Mouse (Mus musculus) MEL (cell line): Measurements from ENCODE around the gene Fuom. TPM values are rescaled to one million over a fixed set of nuclear protein-coding genes. Genes with fewer than 3 reads are reported as not detected.
A peak's percentile ranks its signal among the peaks of the same experiment; 100 is the strongest.

ENCODE experiments used
- DNase-seq: peaks from one replicate; pipeline ENCODE4 v3.0.0; 2011; ENCODE audit warnings: low read depth, low spot score
- H3K27ac ChIP-seq: 2 replicates; pipeline ENCODE4 v1.5.1; 2012; ENCODE audit warnings: low read depth, mild to moderate bottlenecking, control low read depth, low read length, moderate library complexity; ENCODE audit not compliant: control insufficient read depth
- H3K27me3 ChIP-seq, 2 experiments: fragments of 150-350 bp in 1 of 2; sonication (generic) in 1 of 2; 2 replicates each; pipeline ENCODE4 v1.6.1; 2012; ENCODE audit warnings: low read length in 2 of 2, mild to moderate bottlenecking in 2 of 2, improper control_type of control experiment in 1 of 2, moderate library complexity in 1 of 2; ENCODE audit not compliant: insufficient read depth in 2 of 2, control insufficient read depth in 1 of 2
- H3K36me3 ChIP-seq, 2 experiments: 2 replicates each; pipeline ENCODE4 v1.6.1; 2012 to 2014; ENCODE audit warnings: low read length in 2 of 2, improper control_type of control experiment in 1 of 2, inconsistent platforms in 1 of 2, mild to moderate bottlenecking in 1 of 2; ENCODE audit not compliant: insufficient read depth in 2 of 2, control insufficient read depth in 1 of 2
- H3K4me1 ChIP-seq, 2 experiments: fragments of 150-350 bp in 1 of 2; sonication (generic) in 1 of 2; 2 replicates each; pipeline ENCODE4 v1.6.1; 2012; ENCODE audit warnings: low read length in 2 of 2, improper control_type of control experiment in 1 of 2, mild to moderate bottlenecking in 1 of 2; ENCODE audit not compliant: insufficient read depth in 2 of 2, control insufficient read depth in 1 of 2
- H3K4me3 ChIP-seq, 2 experiments: fragments of 150-350 bp in 1 of 2; sonication (generic) in 1 of 2; 2 replicates each; pipeline ENCODE4 v1.5.1; 2012; ENCODE audit warnings: low read depth in 2 of 2, low read length in 2 of 2, mild to moderate bottlenecking in 2 of 2, moderate library complexity in 2 of 2, control low read depth in 1 of 2, improper control_type of control experiment in 1 of 2; ENCODE audit not compliant: control insufficient read depth in 1 of 2, insufficient read depth in 1 of 2
- H3K79me2 ChIP-seq: 2 replicates; pipeline ENCODE4 v1.6.1; 2012; ENCODE audit warnings: mild to moderate bottlenecking, low read length, moderate library complexity; ENCODE audit not compliant: control insufficient read depth, poor library complexity, insufficient read depth
- H3K9ac ChIP-seq: 2 replicates; pipeline ENCODE4 v1.6.1; 2012; ENCODE audit warnings: low read depth, mild to moderate bottlenecking, control low read depth, low read length, moderate library complexity; ENCODE audit not compliant: control insufficient read depth, poor library complexity, severe bottlenecking
- H3K9me3 ChIP-seq: fragments of 150-350 bp; sonication (generic); replicated peaks from 2 replicates; pipeline ENCODE4 v1.6.1; 2012; ENCODE audit warnings: mild to moderate bottlenecking, low read length, improper control_type of control experiment, moderate library complexity; ENCODE audit not compliant: insufficient read depth
- BHLHE40 ChIP-seq: IDR thresholded peaks from 2 replicates; pipeline ENCODE4 v1.6.1; 2012; ENCODE audit warnings: low read depth, mild to moderate bottlenecking, inconsistent platforms, low read length, improper control_type of control experiment, borderline replicate concordance
- CHD1 ChIP-seq: IDR thresholded peaks from 2 replicates; pipeline ENCODE4 v1.6.1; 2012; ENCODE audit warnings: low read depth, mild to moderate bottlenecking, inconsistent platforms, low read length, improper control_type of control experiment
- CHD2 ChIP-seq: IDR thresholded peaks from 2 replicates; pipeline ENCODE4 v1.6.1; 2011; ENCODE audit warnings: low read length, improper control_type of control experiment
- CTCF ChIP-seq, 3 experiments: IDR thresholded peaks in 2 of 3; conservative IDR thresholded peaks in 1 of 3; 2 replicates each; pipeline ENCODE4 v1.5.1; 2011 to 2012; ENCODE audit warnings: low read length in 3 of 3, low read depth in 2 of 3, mild to moderate bottlenecking in 2 of 3, improper control_type of control experiment in 1 of 3, inconsistent platforms in 1 of 3, mixed read lengths in 1 of 3, moderate library complexity in 1 of 3; ENCODE audit not compliant: control insufficient read depth in 1 of 3, insufficient read depth in 1 of 3, poor library complexity in 1 of 3, severe bottlenecking in 1 of 3
- ELF1 ChIP-seq: IDR thresholded peaks from 2 replicates; pipeline ENCODE4 v1.6.1; 2014; ENCODE audit warnings: low read depth, mild to moderate bottlenecking, inconsistent platforms, low read length, improper control_type of control experiment, moderate library complexity
- EP300 ChIP-seq, 2 experiments: IDR thresholded peaks; 2 replicates each; pipeline ENCODE4 v1.6.1; 2011; ENCODE audit warnings: improper control_type of control experiment in 2 of 2, low read length in 2 of 2, low read depth in 1 of 2, mild to moderate bottlenecking in 1 of 2
- ETS1 ChIP-seq: IDR thresholded peaks from 2 replicates; pipeline ENCODE4 v1.6.1; 2012; ENCODE audit warnings: low read depth, mild to moderate bottlenecking, inconsistent platforms, low read length, improper control_type of control experiment, moderate library complexity
- GATA1 ChIP-seq: IDR thresholded peaks from 2 replicates; pipeline ENCODE4 v1.6.1; 2011; ENCODE audit warnings: low read depth, low read length, improper control_type of control experiment
- HCFC1 ChIP-seq: IDR thresholded peaks from 2 replicates; pipeline ENCODE4 v1.6.1; 2012; ENCODE audit warnings: low read depth, mild to moderate bottlenecking, inconsistent platforms, low read length, improper control_type of control experiment, moderate library complexity
- KAT2A ChIP-seq: conservative IDR thresholded peaks from 2 replicates; pipeline ENCODE4 v1.6.1; 2012; ENCODE audit warnings: low read depth, low read length, improper control_type of control experiment, inconsistent platforms
- MAFK ChIP-seq: IDR thresholded peaks from 2 replicates; pipeline ENCODE4 v1.6.1; 2011; ENCODE audit warnings: low read depth, mild to moderate bottlenecking, low read length, improper control_type of control experiment, borderline replicate concordance
- MAX ChIP-seq: IDR thresholded peaks from 2 replicates; pipeline ENCODE4 v1.6.1; 2011; ENCODE audit warnings: low read length, improper control_type of control experiment
- MEF2A ChIP-seq: IDR thresholded peaks from 2 replicates; pipeline ENCODE4 v1.6.1; 2014; ENCODE audit warnings: low read depth, mild to moderate bottlenecking, inconsistent platforms, low read length, improper control_type of control experiment; ENCODE audit not compliant: poor library complexity, insufficient replicate concordance, severe bottlenecking; ENCODE audit errors: extremely low read depth
- MXI1 ChIP-seq: IDR thresholded peaks from 2 replicates; pipeline ENCODE4 v1.6.1; 2011; ENCODE audit warnings: mild to moderate bottlenecking, low read depth, low read length, improper control_type of control experiment
- MYB ChIP-seq: IDR thresholded peaks from 2 replicates; pipeline ENCODE4 v1.6.1; 2011; ENCODE audit warnings: mild to moderate bottlenecking, low read depth, low read length, improper control_type of control experiment
- MYC ChIP-seq: IDR thresholded peaks from 2 replicates; pipeline ENCODE4 v1.6.1; 2011; ENCODE audit warnings: low read depth, mild to moderate bottlenecking, low read length, improper control_type of control experiment, moderate library complexity
- NELFE ChIP-seq: IDR thresholded peaks from 2 replicates; pipeline ENCODE4 v1.6.1; 2011; ENCODE audit warnings: low read depth, low read length, improper control_type of control experiment
- NRF1 ChIP-seq: IDR thresholded peaks from 2 replicates; pipeline ENCODE4 v1.6.1; 2014; ENCODE audit warnings: low read depth, mild to moderate bottlenecking, inconsistent platforms, low read length, improper control_type of control experiment, moderate library complexity; ENCODE audit not compliant: poor library complexity, insufficient read depth, severe bottlenecking
- POLR2A ChIP-seq, 2 experiments: IDR thresholded peaks; 2 replicates each; pipeline ENCODE4 v1.6.1; 2011 to 2012; ENCODE audit warnings: low read length in 2 of 2, mild to moderate bottlenecking in 2 of 2, control low read depth in 1 of 2, improper control_type of control experiment in 1 of 2, low read depth in 1 of 2, moderate library complexity in 1 of 2; ENCODE audit not compliant: control insufficient read depth in 1 of 2, insufficient read depth in 1 of 2, poor library complexity in 1 of 2
- POLR2AphosphoS2 ChIP-seq: IDR thresholded peaks from 2 replicates; pipeline ENCODE4 v1.6.1; 2011; ENCODE audit warnings: low read length, improper control_type of control experiment
- POLR2AphosphoS5 ChIP-seq: IDR thresholded peaks from 2 replicates; pipeline ENCODE4 v1.6.1; 2012; ENCODE audit warnings: low read depth, borderline replicate concordance, mild to moderate bottlenecking, inconsistent platforms, low read length, moderate library complexity, mixed read lengths
- RAD21 ChIP-seq: IDR thresholded peaks from 2 replicates; pipeline ENCODE4 v1.6.1; 2011; ENCODE audit warnings: mild to moderate bottlenecking, low read depth, low read length, improper control_type of control experiment
- RCOR1 ChIP-seq: IDR thresholded peaks from 2 replicates; pipeline ENCODE4 v1.6.1; 2012; ENCODE audit warnings: low read depth, mild to moderate bottlenecking, inconsistent platforms, low read length, improper control_type of control experiment
- SIN3A ChIP-seq: IDR thresholded peaks from 2 replicates; pipeline ENCODE4 v1.6.1; 2012; ENCODE audit warnings: low read length, improper control_type of control experiment, inconsistent platforms
- SMC3 ChIP-seq: IDR thresholded peaks from 2 replicates; pipeline ENCODE4 v1.6.1; 2011; ENCODE audit warnings: low read depth, low read length, improper control_type of control experiment
- TAL1 ChIP-seq: IDR thresholded peaks from 2 replicates; pipeline ENCODE4 v1.6.1; 2012; ENCODE audit warnings: mild to moderate bottlenecking, inconsistent platforms, low read length, moderate library complexity, mixed read lengths
- TBP ChIP-seq: IDR thresholded peaks from 2 replicates; pipeline ENCODE4 v1.8.0; 2011; ENCODE audit warnings: low read depth, low read length, improper control_type of control experiment
- TCF12 ChIP-seq: IDR thresholded peaks from 2 replicates; pipeline ENCODE4 v1.6.1; 2014; ENCODE audit warnings: low read depth, mild to moderate bottlenecking, inconsistent platforms, low read length, improper control_type of control experiment, moderate library complexity
- UBTF ChIP-seq: IDR thresholded peaks from 2 replicates; pipeline ENCODE4 v1.6.1; 2012; ENCODE audit warnings: low read depth, mild to moderate bottlenecking, inconsistent platforms, low read length, improper control_type of control experiment, moderate library complexity, borderline replicate concordance; ENCODE audit not compliant: insufficient read depth
- USF1 ChIP-seq: IDR thresholded peaks from 2 replicates; pipeline ENCODE4 v1.6.1; 2014; ENCODE audit warnings: low read depth, mild to moderate bottlenecking, inconsistent platforms, low read length, improper control_type of control experiment, moderate library complexity
- ZC3H11A ChIP-seq: IDR thresholded peaks from 2 replicates; pipeline ENCODE4 v1.6.1; 2012; ENCODE audit warnings: low read depth, mild to moderate bottlenecking, inconsistent platforms, low read length, improper control_type of control experiment
- ZMIZ1 ChIP-seq: IDR thresholded peaks from 2 replicates; pipeline ENCODE4 v1.6.1; 2012; ENCODE audit warnings: low read depth, mild to moderate bottlenecking, inconsistent platforms, low read length, improper control_type of control experiment, moderate library complexity
- ZNF384 ChIP-seq: IDR thresholded peaks from 2 replicates; pipeline ENCODE4 v1.6.1; 2012; ENCODE audit warnings: low read depth, mild to moderate bottlenecking, inconsistent platforms, low read length, improper control_type of control experiment
- polyA plus RNA-seq, 2 experiments: library from polyadenylated mRNA; stranded (reverse) in 1 of 2; unstranded in 1 of 2; fragments of >175 nt in 1 of 2; fragments of >200 nt in 1 of 2; gene quantifications; 2 replicates each; pipeline versions ENCODE4 v1.2.1 to v1.2.4; 2012; ENCODE audit warnings: low replicate concordance in 2 of 2, low read depth in 1 of 2; ENCODE audit not compliant: insufficient read length in 2 of 2, insufficient read depth in 1 of 2, missing spikeins in 1 of 2
- total RNA-seq: library from RNA; depleted of rRNA; stranded (reverse); fragments of 300-350 nt; gene quantifications from 2 replicates; pipeline ENCODE4 v1.2.3, GENCODE M21; 2012

Fuom gene
- total and polyA plus RNA-seq, 3 experiments, result 1.1 to 10.9 TPM; not detected in 1

DNA sequence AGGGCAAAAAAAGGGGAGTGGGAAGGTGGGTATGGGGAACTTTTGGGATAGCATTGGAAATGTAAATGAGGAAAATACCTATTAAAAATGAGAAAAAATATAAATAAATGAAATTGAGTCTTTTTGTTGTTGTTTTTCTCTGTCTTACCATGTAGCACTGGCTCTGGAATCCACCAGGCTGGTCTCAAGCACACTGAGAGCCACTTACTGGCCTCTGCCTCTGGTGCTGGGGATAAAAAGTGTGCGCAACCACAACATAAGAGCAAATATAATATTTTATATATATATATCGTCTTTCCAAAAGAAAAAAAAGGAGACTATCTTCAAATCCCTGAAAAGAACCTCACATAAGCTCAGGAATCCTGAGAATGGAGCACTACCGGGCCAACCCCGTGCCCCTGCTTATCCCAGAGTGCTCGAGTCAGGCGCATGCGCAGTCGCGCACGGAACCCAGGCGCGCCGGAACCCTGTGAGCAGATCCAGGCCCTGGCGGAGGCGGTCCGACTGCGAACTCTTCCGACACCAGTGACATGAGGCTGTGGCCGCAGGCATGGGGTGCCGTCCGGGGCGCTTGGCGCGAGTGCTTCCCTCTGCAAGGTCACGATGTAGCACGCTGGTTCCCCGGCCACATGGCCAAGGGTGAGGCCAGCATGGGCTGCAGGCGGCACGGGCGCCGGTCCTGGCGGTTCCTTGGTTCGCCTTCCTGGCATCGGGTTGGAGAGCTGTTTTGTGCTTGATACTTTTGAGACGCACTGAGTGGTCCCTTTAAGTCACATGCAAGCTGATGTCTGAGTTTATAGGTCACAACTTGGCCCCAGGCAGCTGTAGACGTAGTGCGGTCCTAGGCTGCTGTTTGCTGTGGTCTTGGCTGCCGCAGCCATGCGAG, 35.1 kb upstream of the Fuom start, which contains the start of gene Mtg1:
Gene Mtg1 (plus strand): TSS at position 430 of the 886 bp plus-strand sequence.
- H3K79me2 ChIP-seq, result peaks cover 2% of the 10 kb centered on the region; the same call in 1 of the 2 replicates
- H3K4me3 ChIP-seq, result peak within 1 kb of the TSS; percentile 66 to 93
- TF ChIP-seq CHD1 (no peak), RAD21 (no peak), TBP (peak; percentile 89), GATA1 (no peak), MXI1 (peak; percentile 94), NELFE (peak; percentile 84), ZNF384 (no peak), MAFK (no peak), RCOR1 (no peak), POLR2AphosphoS2 (peak; percentile 53; the same call in 1 of the 2 replicates), UBTF (0 out of 2 replicates have a peak, but pooled peaks have one; percentile 51), MEF2A (0 out of 2 replicates have a peak, but pooled peaks have one; percentile 4), POLR2AphosphoS5 (no peak), POLR2A (IDR thresholded peaks at IDR 0.05; ENCODE audit: control insufficient read depth in 1 of 2, insufficient read depth in 1 of 2, low read depth in 1 of 2, low read length in 2 of 2, poor library complexity in 1 of 2) (peak; percentile 84 to 92), ZMIZ1 (peak; percentile 62), ELF1 (peak; percentile 73), USF1 (peak; percentile 82), MYC (peak; percentile 92), SMC3 (no peak), MAX (peak; percentile 96), CHD2 (no peak), KAT2A (peak; percentile 78; the same call in 1 of the 2 replicates), NRF1 (peak; percentile 91), TCF12 (peak; percentile 86), ZC3H11A (no peak), TAL1 (no peak), CTCF (IDR thresholded peaks at IDR 0.05 in 2 of 3, conservative IDR thresholded peaks at IDR 0.05 in 1 of 3; ENCODE audit: control insufficient read depth in 1 of 3, insufficient read depth in 1 of 3, low read depth in 2 of 3, low read length in 3 of 3, poor library complexity in 1 of 3, severe bottlenecking in 1 of 3) (no peak), ETS1 (peak; percentile 33; the same call in 1 of the 2 replicates), EP300 (IDR thresholded peaks at IDR 0.05; ENCODE audit: low read depth in 1 of 2, low read length in 2 of 2) (no peak; a peak in 1 of 4 replicates), HCFC1 (peak; percentile 93), SIN3A (peak; percentile 84), BHLHE40 (no peak), MYB (no peak)
- peaks cover 0 to 17% of the 10 kb centered on the region in 2 experiments; a peak in 2 of 4 replicates for H3K4me1 ChIP-seq
- H3K27me3 ChIP-seq, result no peaks in the 10 kb centered on the region
- H3K9ac ChIP-seq, result peak within 1 kb of the TSS; percentile 97
- H3K27ac ChIP-seq, result peak within 1 kb of the TSS; percentile 86
- peak; percentile 96 for DNase-seq
- peaks cover 0 to 16% of the 10 kb centered on the region in 2 experiments; a peak in 2 of 4 replicates for H3K36me3 ChIP-seq
- no peaks in the 10 kb centered on the region for H3K9me3 ChIP-seq
